Mouse (Mus musculus) liver, embryonic 14.5 days (tissue): ENCODE data around the gene Prdm16. TPM values are rescaled to one million over a fixed set of nuclear protein-coding genes. Genes with fewer than 3 reads are reported as not detected.

Experiments used
- ATAC-seq: fragments of 200-750 bp; cut with Nextera tagmentation; 2 replicates; pipeline ENCODE4 v1.8.0; 2017; ENCODE audit warnings: moderate number of reproducible peaks, mild to moderate bottlenecking, moderate library complexity; ENCODE audit not compliant: insufficient read depth
- DNase-seq, 3 experiments: peaks; one replicate each; pipeline ENCODE4 v3.0.0-alpha.2; 2012 to 2013; ENCODE audit warnings: low read depth in 3 of 3, low spot score in 3 of 3
- H3K27ac ChIP-seq: fragments of 300-500 bp; sonication (generic); 2 replicates; pipeline ENCODE4 v1.5.1; 2014; ENCODE audit warnings: moderate library complexity, mild to moderate bottlenecking, control low read depth, inconsistent platforms
- H3K27me3 ChIP-seq: fragments of 300-500 bp; sonication (generic); 2 replicates; pipeline ENCODE4 v1.6.1; 2014; ENCODE audit warnings: mild to moderate bottlenecking, low read length, moderate library complexity; ENCODE audit not compliant: control insufficient read depth, insufficient read depth
- H3K36me3 ChIP-seq: fragments of 300-500 bp; sonication (generic); replicated peaks from 2 replicates; pipeline ENCODE4 v1.6.1; 2014; ENCODE audit warnings: low read depth; ENCODE audit not compliant: control insufficient read depth, insufficient read depth
- H3K4me1 ChIP-seq, 2 experiments: fragments of 200-500 bp in 1 of 2; fragments of 300-500 bp in 1 of 2; sonication (generic) in 1 of 2; replicated peaks; 2 replicates each; pipeline ENCODE4 v1.6.1; 2012 to 2014; ENCODE audit warnings: antibody characterized with exemption in 1 of 2, inconsistent platforms in 1 of 2, low read length in 1 of 2; ENCODE audit not compliant: control insufficient read depth in 2 of 2, insufficient read depth in 2 of 2
- H3K4me2 ChIP-seq: fragments of 300-500 bp; sonication (generic); 2 replicates; pipeline ENCODE4 v1.6.1; 2014; ENCODE audit warnings: low read depth, mild to moderate bottlenecking, control low read depth, moderate library complexity
- H3K4me3 ChIP-seq, 2 experiments: fragments of 200-500 bp in 1 of 2; fragments of 300-500 bp in 1 of 2; sonication (generic) in 1 of 2; 2 replicates each; pipeline ENCODE4 v1.5.1; 2012 to 2014; ENCODE audit warnings: low read depth in 2 of 2, low read length in 2 of 2, mild to moderate bottlenecking in 2 of 2, control low read depth in 1 of 2, inconsistent platforms in 1 of 2, moderate library complexity in 1 of 2; ENCODE audit not compliant: insufficient read depth in 1 of 2
- H3K9ac ChIP-seq: fragments of 300-500 bp; sonication (generic); replicated peaks from 2 replicates; pipeline ENCODE4 v1.6.1; 2014; ENCODE audit warnings: mild to moderate bottlenecking, control low read depth, moderate library complexity
- H3K9me3 ChIP-seq: fragments of 300-500 bp; sonication (generic); 2 replicates; pipeline ENCODE4 v1.6.1; 2016; ENCODE audit warnings: low read length, mixed read lengths; ENCODE audit not compliant: control insufficient read depth
- CTCF ChIP-seq: IDR thresholded peaks from 2 replicates; pipeline ENCODE4 v1.5.1; 2016; ENCODE audit warnings: antibody characterized with exemption, low read depth, control low read depth
- EP300 ChIP-seq: IDR thresholded peaks from 2 replicates; pipeline ENCODE4 v1.6.1; 2016; ENCODE audit warnings: antibody characterized with exemption, low read depth
- WGBS: fragments of 180-500 bp; shearing (Covaris S2); extraction: QIAGEN DNeasy Blood & Tissue Kit; methylation state at CpG from one replicate; pipeline ENCODE4 v1.1.7; 2014; ENCODE audit not compliant: insufficient replicate concordance; 5-methylcytosine and 5-hydroxymethylcytosine counted together
- polyA plus RNA-seq, 2 experiments: library from polyadenylated mRNA; depleted of rRNA in 1 of 2; stranded (reverse) in 1 of 2; unstranded in 1 of 2; fragments of >200 nt; fragmentation: Nextera tagmentation in 1 of 2; extraction: Ambion mirVana in 1 of 2; gene quantifications; 2 replicates each; pipeline versions ENCODE4 v1.2.1 to v1.2.3; 2012 to 2014

Prdm16 gene
- polyA plus RNA-seq, 2 experiments = 0.70 to 0.86 TPM

- 4% methylated on average over 12 of the region's 12 CpGs for WGBS
Observed at GRCm38 (mm10) chr4:154674541-154674940, 37.9 kb upstream of the Prdm16 start.

GRCm38 (mm10) chr4:154673986-154674385 lies 37.3 kb upstream of the Prdm16 start:
- H3K4me3 ChIP-seq = no peak overlapping the region
- ATAC-seq (no peak), DNase-seq (no peak)
- H3K9me3 ChIP-seq = no peaks in the 10 kb centered on the region
- H3K36me3 ChIP-seq = no peaks in the 10 kb centered on the region
- H3K27me3 ChIP-seq = no peaks in the 10 kb centered on the region
- H3K27ac ChIP-seq = no peak overlapping the region
- TF ChIP-seq EP300 (no peak), CTCF (no peak)
- 60% methylated on average over 4 of the region's 4 CpGs for WGBS
- no peak overlapping the region for H3K4me2 ChIP-seq
- H3K9ac ChIP-seq = no peak overlapping the region
- no peaks in the 10 kb centered on the region for H3K4me1 ChIP-seq

More at GRCm38 (mm10) chr4:154674541-154674940, 37.9 kb upstream of the Prdm16 start:
- Histone ChIP-seq H3K27me3 (no peaks in the 10 kb centered on the region), H3K27ac (no peak overlapping the region), H3K9me3 (no peaks in the 10 kb centered on the region), H3K4me2 (no peak overlapping the region), H3K9ac (no peak overlapping the region), H3K4me1 (no peaks in the 10 kb centered on the region), H3K4me3 (no peak overlapping the region), H3K36me3 (no peaks in the 10 kb centered on the region)
- TF ChIP-seq CTCF = peak; percentile 85
- no peak for TF ChIP-seq EP300
- DNase-seq = no peak
- ATAC-seq = no peak

- 23% methylated on average over 1 of the region's 1 CpGs for WGBS
- DNase-seq (no peak), ATAC-seq (no peak)
- Histone ChIP-seq H3K9ac (no peak overlapping the region), H3K4me2 (no peak overlapping the region), H3K9me3 (no peaks in the 10 kb centered on the region), H3K27me3 (no peaks in the 10 kb centered on the region), H3K4me1 (no peaks in the 10 kb centered on the region), H3K36me3 (no peaks in the 10 kb centered on the region), H3K4me3 (no peak overlapping the region), H3K27ac (no peak overlapping the region)
- TF ChIP-seq CTCF (no peak), EP300 (no peak)
Observed at GRCm38 (mm10) chr4:154672027-154672426, 35.4 kb upstream of the Prdm16 start.

DNA sequence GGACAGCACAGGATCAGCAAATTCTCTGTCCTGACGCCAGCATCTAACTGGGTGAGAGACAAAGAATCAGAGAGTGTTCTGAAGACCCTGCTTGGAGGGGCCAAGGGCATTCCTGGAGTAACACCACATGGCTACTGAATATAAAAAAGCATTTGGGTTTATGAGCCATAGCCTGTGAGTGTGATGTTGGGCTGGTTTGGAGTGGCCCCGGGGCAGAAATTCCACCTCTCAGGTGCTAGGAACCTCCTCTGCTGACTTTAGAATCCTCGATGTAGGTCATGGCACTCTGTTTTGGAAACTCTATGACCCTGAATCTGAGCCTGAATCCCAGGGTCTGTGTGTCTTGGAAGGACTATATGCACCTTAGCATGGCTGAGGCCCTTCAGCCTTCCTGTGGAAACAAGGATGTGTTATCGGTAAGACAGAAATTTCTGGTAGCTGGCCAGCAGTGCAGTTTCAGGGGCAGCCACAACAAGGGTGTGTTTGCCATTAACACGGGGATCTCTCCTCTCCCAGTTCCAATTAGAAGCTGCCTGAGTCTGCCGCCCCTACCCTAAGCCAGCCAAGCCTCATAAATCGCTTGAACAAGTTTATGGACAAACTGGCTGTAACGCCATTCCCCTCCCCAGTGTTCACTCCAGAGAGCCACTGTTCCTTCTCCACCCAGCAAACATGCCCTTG lies 34.7 kb upstream of the Prdm16 start:
- WGBS = 50% methylated on average over 8 of the region's 8 CpGs
- H3K9me3 ChIP-seq = no peaks in the 10 kb centered on the region
- no peaks in the 10 kb centered on the region for H3K36me3 ChIP-seq
- no peak overlapping the region for H3K4me3 ChIP-seq
- no peak overlapping the region for H3K9ac ChIP-seq
- H3K4me1 ChIP-seq = no peaks in the 10 kb centered on the region
- no peak overlapping the region for H3K4me2 ChIP-seq
- TF ChIP-seq CTCF = no peak
- no peak for TF ChIP-seq EP300
- no peak overlapping the region for H3K27ac ChIP-seq
- DNase-seq = no peak
- no peaks in the 10 kb centered on the region for H3K27me3 ChIP-seq
- no peak for ATAC-seq

DNA sequence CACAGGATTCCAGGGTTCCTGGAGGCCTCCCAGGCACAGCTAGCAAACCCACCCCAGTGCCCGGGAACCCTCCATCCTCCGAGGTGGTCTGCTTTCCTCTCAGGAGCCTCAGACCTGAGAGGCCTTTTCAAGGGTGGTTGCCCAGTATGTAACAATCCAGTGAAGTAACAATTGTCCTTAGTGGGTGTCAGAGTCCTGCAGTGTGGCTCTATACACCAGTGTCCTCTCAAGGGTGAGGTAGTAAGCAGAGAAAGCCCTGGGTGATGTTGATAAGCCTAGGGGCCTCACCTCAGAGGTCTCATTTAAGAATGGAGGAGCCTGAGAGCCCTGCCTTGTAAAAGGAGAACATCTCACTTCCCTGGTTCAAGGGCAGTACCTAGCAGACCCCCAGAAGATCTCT lies 31.1 kb upstream of the Prdm16 start, which contains the start of gene Actrt2:
Gene Actrt2 (minus strand): TSS at position 101 of the 400 bp plus-strand sequence.
- no peak within 1 kb of the TSS for H3K9ac ChIP-seq
- TF ChIP-seq CTCF (no peak), EP300 (no peak)
- no peaks in the 10 kb centered on the region for H3K9me3 ChIP-seq
- no peak within 1 kb of the TSS for H3K27ac ChIP-seq
- DNase-seq (no peak), ATAC-seq (no peak)
- no peaks in the 10 kb centered on the region for H3K36me3 ChIP-seq
- no peaks in the 10 kb centered on the region for H3K27me3 ChIP-seq
- no peaks in the 10 kb centered on the region for H3K4me1 ChIP-seq
- WGBS = 61% methylated on average over 2 of the region's 2 CpGs
- H3K4me3 ChIP-seq = no peak within 1 kb of the TSS
- no peak within 1 kb of the TSS for H3K4me2 ChIP-seq
